Mouse (Mus musculus) E14TG2a.4 (cell line): ENCODE results near the gene Ap3b2.

Experiments used
- CTCF ChIP-seq: conservative IDR thresholded peaks from 2 replicates; pipeline ENCODE4 v1.5.1; 2014; ENCODE audit warnings: low read length
- NANOG ChIP-seq: IDR thresholded peaks from 2 replicates; pipeline ENCODE4 v1.6.1; 2014; ENCODE audit warnings: borderline replicate concordance, low read length, mixed read lengths
- POU5F1 ChIP-seq: IDR thresholded peaks from 2 replicates; pipeline ENCODE4 v1.6.1; 2014; ENCODE audit warnings: low read length, borderline replicate concordance

DNA sequence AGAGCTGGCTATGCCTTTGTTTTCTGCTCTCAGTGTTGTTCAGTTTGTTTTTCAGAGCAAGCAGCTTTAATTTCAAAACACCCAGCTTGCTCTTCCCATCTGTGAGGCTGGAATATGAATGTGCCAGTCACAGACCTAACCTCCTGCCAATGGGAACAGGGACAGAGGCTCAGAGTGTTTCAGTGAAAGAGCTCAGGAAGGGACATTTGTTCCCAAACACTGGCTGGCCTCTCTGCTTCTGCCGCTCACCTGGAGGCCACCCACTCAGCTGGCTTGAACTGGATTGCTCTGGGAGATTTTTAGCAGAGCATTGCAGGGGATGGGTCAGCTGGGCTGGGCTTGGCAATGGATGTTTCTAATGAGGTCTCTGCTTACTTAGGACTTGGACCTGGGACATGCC lies 47.3 kb upstream of the Ap3b2 start:
- no peak for TF ChIP-seq CTCF
- no peak for TF ChIP-seq NANOG
- TF ChIP-seq POU5F1 = no peak
